Mouse (Mus musculus) CH12.LX (cell line): ENCODE results near the gene Olfr458.

Experiments used
- CHD2 ChIP-seq: IDR thresholded peaks from 2 replicates; pipeline ENCODE4 v1.6.1; 2011; ENCODE audit warnings: low read length, improper control_type of control experiment
- CTCF ChIP-seq, 2 experiments: IDR thresholded peaks in 1 of 2; conservative IDR thresholded peaks in 1 of 2; 2 replicates each; pipeline ENCODE4 v1.5.1; 2011 to 2012; ENCODE audit warnings: low read depth in 2 of 2, low read length in 2 of 2, improper control_type of control experiment in 1 of 2, inconsistent platforms in 1 of 2, mild to moderate bottlenecking in 1 of 2, moderate library complexity in 1 of 2
- ELF1 ChIP-seq: IDR thresholded peaks from 2 replicates; pipeline ENCODE4 v1.6.1; 2014; ENCODE audit warnings: low read depth, mild to moderate bottlenecking, inconsistent platforms, low read length, improper control_type of control experiment
- EP300 ChIP-seq: IDR thresholded peaks from 2 replicates; pipeline ENCODE4 v1.6.1; 2011; ENCODE audit warnings: low read length, improper control_type of control experiment
- GABPA ChIP-seq: IDR thresholded peaks from 2 replicates; pipeline ENCODE4 v1.6.1; 2012; ENCODE audit warnings: low read depth, low read length, improper control_type of control experiment, inconsistent platforms; ENCODE audit not compliant: insufficient replicate concordance
- HCFC1 ChIP-seq: IDR thresholded peaks from 2 replicates; pipeline ENCODE4 v1.6.1; 2012; ENCODE audit warnings: low read depth, mild to moderate bottlenecking, inconsistent platforms, low read length, improper control_type of control experiment
- JUND ChIP-seq: conservative IDR thresholded peaks from 2 replicates; pipeline ENCODE4 v1.6.1; 2011; ENCODE audit warnings: low read depth, low read length, improper control_type of control experiment
- KAT2A ChIP-seq: IDR thresholded peaks from 2 replicates; pipeline ENCODE4 v1.6.1; 2012; ENCODE audit warnings: low read length, improper control_type of control experiment, inconsistent platforms; ENCODE audit not compliant: insufficient replicate concordance
- MEF2A ChIP-seq: IDR thresholded peaks from 2 replicates; pipeline ENCODE4 v1.6.1; 2014; ENCODE audit warnings: low read depth, mild to moderate bottlenecking, inconsistent platforms, low read length, improper control_type of control experiment, borderline replicate concordance
- ZNF384 ChIP-seq: IDR thresholded peaks from 2 replicates; pipeline ENCODE4 v1.6.1; 2012; ENCODE audit warnings: low read depth, low read length, improper control_type of control experiment, inconsistent platforms

DNA sequence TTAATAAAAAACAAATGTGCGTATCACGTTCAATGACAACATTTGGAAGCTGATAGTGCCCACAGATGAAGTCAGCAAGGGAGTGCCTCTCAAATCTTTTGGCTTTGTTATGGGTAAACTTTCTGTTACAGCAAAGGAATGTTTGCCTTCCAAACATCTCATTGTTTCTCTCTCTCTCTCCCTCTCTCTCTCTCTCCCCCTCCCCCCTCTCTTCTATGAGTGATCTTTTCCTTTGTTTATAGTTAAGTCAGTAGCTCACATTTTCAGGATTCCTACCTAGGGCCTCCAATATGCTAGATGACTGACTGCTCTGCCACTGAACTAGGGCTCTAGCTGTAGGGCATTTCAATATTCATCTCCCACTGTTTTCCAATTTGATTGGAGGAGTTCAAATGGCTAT, 20.5 kb downstream of the Olfr458 start:
- TF ChIP-seq ELF1 = no peak
- TF ChIP-seq CHD2 = no peak
- no peak for TF ChIP-seq KAT2A
- TF ChIP-seq GABPA = no peak
- no peak for TF ChIP-seq EP300
- no peak for TF ChIP-seq CTCF (conservative IDR thresholded peaks at IDR 0.05 in 1 of 2, IDR thresholded peaks at IDR 0.05 in 1 of 2; ENCODE audit: low read depth in 2 of 2, low read length in 2 of 2)
- no peak for TF ChIP-seq MEF2A
- no peak for TF ChIP-seq HCFC1
- no peak for TF ChIP-seq JUND
- TF ChIP-seq ZNF384 = no peak
